Mouse (Mus musculus) limb, embryonic 15.5 days (tissue): Measurements from ENCODE around the gene Cap1. TPM values are rescaled to one million over a fixed set of nuclear protein-coding genes. Genes with fewer than 3 reads are reported as not detected.
"Not testable (repeated sequence)": the region's sequence is repeated elsewhere in the genome, so short reads cannot be mapped to it uniquely, and the experiment has no call there.

Experiments used
- ATAC-seq: fragments of 200-750 bp; cut with Nextera tagmentation; 2 replicates; pipeline ENCODE4 v1.8.0; 2017; ENCODE audit warnings: low read depth, moderate TSS enrichment; ENCODE audit not compliant: insufficient number of reproducible peaks, low FRiP score, low TSS enrichment
- H3K27ac ChIP-seq: fragments of 300-500 bp; sonication (generic); 2 replicates; pipeline ENCODE4 v1.5.1; 2015; ENCODE audit warnings: moderate library complexity, mild to moderate bottlenecking, inconsistent platforms
- H3K27me3 ChIP-seq: fragments of 300-500 bp; sonication (generic); 2 replicates; pipeline ENCODE4 v1.6.1; 2015; ENCODE audit warnings: inconsistent platforms
- H3K36me3 ChIP-seq: fragments of 300-500 bp; sonication (generic); 2 replicates; pipeline ENCODE4 v1.6.1; 2015; ENCODE audit warnings: inconsistent platforms
- H3K4me1 ChIP-seq: fragments of 300-500 bp; sonication (generic); 2 replicates; pipeline ENCODE4 v1.6.1; 2015; ENCODE audit warnings: inconsistent platforms
- H3K4me2 ChIP-seq: fragments of 300-500 bp; sonication (generic); 2 replicates; pipeline ENCODE4 v1.6.1; 2015; ENCODE audit warnings: mild to moderate bottlenecking, inconsistent platforms
- H3K4me3 ChIP-seq: fragments of 300-500 bp; sonication (generic); 2 replicates; pipeline ENCODE4 v1.5.1; 2015; ENCODE audit warnings: mild to moderate bottlenecking, inconsistent platforms
- H3K9ac ChIP-seq: fragments of 300-500 bp; sonication (generic); 2 replicates; pipeline ENCODE4 v1.6.1; 2015; ENCODE audit warnings: inconsistent platforms
- H3K9me3 ChIP-seq: fragments of 300-500 bp; sonication (generic); 2 replicates; pipeline ENCODE4 v1.6.1; 2016; ENCODE audit warnings: inconsistent platforms
- WGBS: fragments of 180-500 bp; shearing (Covaris S2); methylation state at CpG from one replicate; pipeline ENCODE4 v1.1.7; 2015; 5-methylcytosine and 5-hydroxymethylcytosine counted together
- polyA plus RNA-seq: library from polyadenylated mRNA; unstranded; fragments of >200 nt; fragmentation: Nextera tagmentation; extraction: Ambion mirVana; gene quantifications from 2 replicates; pipeline ENCODE4 v1.2.1, GENCODE M21; 2015

Cap1 gene
- polyA plus RNA-seq, 1 experiment from 2014 or later: 78.3 TPM

DNA sequence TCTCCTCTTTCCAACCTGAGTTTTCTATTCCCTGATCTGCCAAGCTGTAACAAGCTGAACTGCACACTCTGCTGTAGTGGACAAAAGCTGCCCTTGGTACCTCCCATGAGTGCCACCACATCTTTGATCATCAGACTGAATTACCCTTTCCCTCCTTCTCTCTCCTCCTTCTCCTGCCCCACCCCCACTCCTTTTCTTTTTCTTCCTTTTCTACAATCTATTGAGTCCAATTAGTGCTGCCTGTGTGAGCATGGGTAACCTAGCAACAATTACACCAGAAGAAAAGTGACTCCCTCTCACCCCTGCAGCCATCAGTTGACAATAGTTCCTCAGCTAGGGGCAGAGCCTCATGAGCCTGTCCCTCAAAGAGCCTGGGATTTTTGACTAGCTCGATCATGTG is 54.0 kb downstream of the Cap1 start:
- ATAC-seq: no peak
- Histone ChIP-seq H3K27me3 (no peaks in the 10 kb centered on the region), H3K36me3 (no peaks in the 10 kb centered on the region), H3K27ac (no peak overlapping the region), H3K4me2 (no peak overlapping the region), H3K9me3 (no peaks in the 10 kb centered on the region), H3K4me1 (peaks cover 12% of the 10 kb centered on the region), H3K9ac (no peak overlapping the region), H3K4me3 (no peak overlapping the region)
- 71% methylated on average over 1 of the region's 1 CpGs for WGBS

DNA sequence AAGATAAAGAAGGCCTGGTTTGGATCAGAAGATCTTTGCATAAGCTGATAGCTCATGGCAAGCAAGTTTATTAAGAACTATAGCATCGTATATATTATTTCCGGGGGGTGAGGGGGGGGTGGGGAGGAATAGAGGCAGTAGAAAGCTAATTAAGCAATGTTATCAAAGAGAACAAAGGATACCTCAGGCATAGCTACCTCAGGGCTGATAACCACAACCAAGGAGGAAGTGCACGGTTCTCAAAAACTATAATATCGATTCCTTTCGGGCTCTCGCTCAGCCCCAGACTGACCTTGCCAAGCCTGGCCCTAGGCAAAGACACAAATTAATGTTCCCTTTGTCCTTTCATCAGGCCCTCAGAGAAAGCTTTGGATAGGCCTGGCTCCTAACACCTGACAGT is 56.5 kb downstream of the Cap1 start:
- no peak for ATAC-seq
- Histone ChIP-seq H3K27ac (no peak overlapping the region), H3K9ac (no peak overlapping the region), H3K4me3 (no peak overlapping the region), H3K4me1 (no peaks in the 10 kb centered on the region), H3K27me3 (no peaks in the 10 kb centered on the region), H3K4me2 (no peak overlapping the region), H3K36me3 (no peaks in the 10 kb centered on the region), H3K9me3 (no peaks in the 10 kb centered on the region)
- WGBS: 87% methylated on average over 6 of the region's 6 CpGs

DNA sequence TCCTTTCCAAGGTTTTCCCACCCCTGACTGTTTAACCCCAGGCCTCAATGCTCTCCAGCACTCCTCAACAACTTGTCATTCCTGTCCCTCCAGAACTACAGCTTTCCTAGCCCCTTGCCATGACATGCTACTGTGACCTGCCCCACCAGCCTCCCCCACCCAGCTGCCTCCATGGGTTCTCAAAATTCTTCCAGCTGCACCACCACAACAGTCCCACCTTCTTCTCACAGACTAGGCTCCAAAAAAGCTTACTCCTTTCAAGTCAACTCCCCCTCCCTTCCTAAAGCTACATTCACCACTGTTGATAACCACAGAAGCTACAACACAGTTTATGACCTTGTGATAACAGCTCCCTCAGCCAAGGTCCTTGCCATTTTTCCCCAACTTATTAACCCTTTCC is 58.2 kb downstream of the Cap1 start:
- H3K4me2 ChIP-seq: no peak overlapping the region
- H3K36me3 ChIP-seq: no peaks in the 10 kb centered on the region
- no peak for ATAC-seq
- no peaks in the 10 kb centered on the region for H3K9me3 ChIP-seq
- H3K9ac ChIP-seq: no peak overlapping the region
- H3K27me3 ChIP-seq: no peaks in the 10 kb centered on the region
- H3K4me3 ChIP-seq: no peak overlapping the region
- no peak overlapping the region for H3K27ac ChIP-seq
- H3K4me1 ChIP-seq: no peaks in the 10 kb centered on the region

DNA sequence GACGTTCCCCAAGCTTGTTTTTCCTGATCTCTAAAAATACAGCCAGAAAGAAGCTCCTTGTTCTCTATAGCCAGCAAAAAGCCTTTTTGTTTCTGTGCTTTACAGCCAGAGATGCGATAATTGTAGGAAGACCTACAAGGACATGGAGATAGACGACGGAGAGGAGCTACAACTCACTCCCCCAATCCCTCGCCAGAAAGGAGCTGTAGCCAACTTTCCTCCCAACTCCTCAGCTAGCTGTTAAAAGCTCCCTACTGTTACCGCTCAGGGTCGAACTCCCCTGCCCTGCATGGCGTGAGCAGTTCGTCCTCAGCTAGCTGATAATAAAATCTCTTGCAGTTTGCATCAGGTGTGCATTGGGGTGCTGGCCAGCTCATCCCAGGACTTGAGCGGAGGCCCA is 64.9 kb downstream of the Cap1 start:
- H3K9me3 ChIP-seq, H3K27me3 ChIP-seq, H3K4me2 ChIP-seq, H3K9ac ChIP-seq, H3K4me1 ChIP-seq, H3K27ac ChIP-seq, H3K4me3 ChIP-seq, H3K36me3 ChIP-seq, ATAC-seq: not testable (repeated sequence)
- 22% methylated on average over 10 of the region's 10 CpGs for whole genome bisulfite sequencing

DNA sequence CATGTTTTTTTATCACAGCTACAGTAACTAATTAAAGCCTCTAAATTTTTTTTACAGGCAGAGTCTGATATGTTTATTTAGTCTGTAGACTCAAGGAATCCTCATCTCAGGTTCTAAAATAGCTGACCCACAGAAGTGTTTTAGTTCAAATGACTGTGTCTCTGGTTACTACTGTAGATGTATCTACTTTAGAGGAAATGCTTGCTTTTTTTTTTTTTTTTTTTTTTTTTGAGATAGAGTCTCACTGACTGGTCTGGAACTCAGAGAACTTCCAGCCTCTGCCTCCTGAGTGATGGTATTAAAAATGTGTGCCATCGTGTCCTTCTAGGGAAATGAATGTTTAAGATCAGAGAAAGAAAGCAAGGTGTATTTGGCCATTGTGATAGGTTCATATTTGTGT is 69.7 kb downstream of the Cap1 start:
- H3K4me2 ChIP-seq: no peak overlapping the region
- H3K36me3 ChIP-seq: no peaks in the 10 kb centered on the region
- ATAC-seq: no peak
- H3K9ac ChIP-seq: no peak overlapping the region
- H3K4me1 ChIP-seq: no peaks in the 10 kb centered on the region
- H3K4me3 ChIP-seq: no peak overlapping the region
- no peaks in the 10 kb centered on the region for H3K27me3 ChIP-seq
- no peak overlapping the region for H3K27ac ChIP-seq
- H3K9me3 ChIP-seq: no peaks in the 10 kb centered on the region
- WGBS: 80% methylated on average over 1 of the region's 1 CpGs

DNA sequence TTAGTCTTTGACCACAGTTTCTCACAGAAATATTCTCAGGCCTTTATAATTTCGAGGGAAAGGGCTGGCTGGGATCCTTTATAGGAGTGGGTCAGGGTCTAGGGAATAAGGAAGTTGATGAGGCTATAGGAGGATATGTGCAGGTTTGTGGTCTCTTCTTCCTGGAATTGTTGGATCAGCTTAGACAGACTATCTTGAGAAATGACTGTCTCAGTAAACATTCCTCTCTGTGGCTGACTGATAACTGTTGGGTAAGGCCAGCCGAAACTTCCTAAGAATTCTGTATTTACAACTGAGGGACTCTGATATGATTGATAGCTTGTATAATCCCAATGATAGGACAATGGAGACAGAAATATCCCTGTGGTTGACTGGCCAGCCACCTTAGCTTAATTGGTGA is 74.0 kb downstream of the Cap1 start:
- H3K36me3 ChIP-seq: no peaks in the 10 kb centered on the region
- H3K27me3 ChIP-seq: no peaks in the 10 kb centered on the region
- ATAC-seq: no peak
- H3K4me2 ChIP-seq: no peak overlapping the region
- H3K27ac ChIP-seq: no peak overlapping the region
- 61% methylated on average over 2 of the region's 2 CpGs for WGBS
- no peaks in the 10 kb centered on the region for H3K9me3 ChIP-seq
- no peak overlapping the region for H3K9ac ChIP-seq
- H3K4me3 ChIP-seq: no peak overlapping the region
- H3K4me1 ChIP-seq: no peaks in the 10 kb centered on the region

DNA sequence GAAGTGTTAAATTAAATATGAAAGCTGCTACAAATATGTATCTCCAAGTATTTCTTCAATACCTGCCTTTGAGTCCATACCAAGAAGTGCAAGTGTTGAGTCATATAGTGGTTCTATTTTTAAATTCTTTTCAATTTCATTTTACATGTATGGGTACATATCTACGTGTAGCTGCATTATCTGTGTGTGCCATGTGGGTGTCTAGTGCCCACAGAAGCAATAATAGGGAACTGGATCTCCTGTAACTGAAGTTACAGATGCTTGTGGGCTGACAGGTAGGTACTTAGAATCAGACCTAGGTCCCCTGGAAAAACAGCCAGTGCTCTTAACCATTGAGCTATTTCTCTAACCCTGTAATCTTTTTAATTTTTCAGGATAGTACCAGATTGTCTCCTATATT is 74.7 kb downstream of the Cap1 start:
- Histone ChIP-seq H3K27ac (no peak overlapping the region), H3K9ac (no peak overlapping the region), H3K9me3 (no peaks in the 10 kb centered on the region), H3K4me1 (no peaks in the 10 kb centered on the region), H3K4me2 (no peak overlapping the region), H3K4me3 (no peak overlapping the region), H3K36me3 (no peaks in the 10 kb centered on the region), H3K27me3 (no peaks in the 10 kb centered on the region)
- no peak for ATAC-seq
- 49% methylated on average over 1 of the region's 1 CpGs for WGBS

Other genes with a start within 250 kb of the Cap1 start
- gene 9530002B09Rik, start 196.8 kb downstream of the Cap1 start, polyA plus RNA-seq: not detected in 2 replicates
- gene Ppt1, start 49.8 kb downstream of the Cap1 start, polyA plus RNA-seq: 79.4 and 83.0 TPM in 2 replicates
- gene Mfsd2a, start 75.1 kb upstream of the Cap1 start, polyA plus RNA-seq: 16.0 and 18.3 TPM in 2 replicates
- gene Mycl, start 109.6 kb upstream of the Cap1 start, polyA plus RNA-seq: 25.2 and 29.5 TPM in 2 replicates
- gene Trit1, start 130.5 kb upstream of the Cap1 start, polyA plus RNA-seq: 20.9 and 21.3 TPM in 2 replicates
- gene Bmp8b, start 219.1 kb upstream of the Cap1 start, polyA plus RNA-seq: 1.2 and 1.3 TPM in 2 replicates
- gene Oxct2b, start 230.2 kb upstream of the Cap1 start, polyA plus RNA-seq: 0.12 and 0.15 TPM in 2 replicates